Mouse (Mus musculus): ENCODE data around the gene Tfeb.

DNA sequence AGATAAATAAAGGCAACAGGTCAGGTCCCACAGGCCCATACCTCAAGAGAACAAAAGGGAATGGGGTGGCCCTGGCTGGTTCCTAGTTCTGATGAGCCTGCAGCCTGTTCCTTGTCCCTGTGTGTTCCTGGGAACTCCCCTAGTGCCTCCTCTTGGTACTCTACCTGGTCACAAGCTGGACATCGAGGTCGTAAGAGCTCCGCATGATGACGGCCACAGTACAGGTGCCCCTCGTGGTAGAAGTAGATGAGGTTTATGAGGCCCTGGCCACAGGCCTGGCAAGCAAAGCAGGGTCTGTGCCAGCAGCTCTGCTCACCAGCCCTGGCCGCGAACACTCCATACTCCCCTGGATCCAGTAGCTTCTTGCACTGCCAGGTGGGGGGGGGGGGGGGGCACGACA lies 46.9 kb upstream of the Tfeb start:
- TF ChIP-seq POLR2A (IDR thresholded peaks at IDR 0.05; ENCODE audit: low read depth, low read length), result no peak
- TF ChIP-seq CTCF (IDR thresholded peaks at IDR 0.05; ENCODE audit: borderline replicate concordance, insufficient read depth, low read length), result no peak
